Mouse (Mus musculus): Measurements from ENCODE around the gene Il12rb2. TPM values are rescaled to one million over a fixed set of nuclear protein-coding genes. Genes with fewer than 3 reads are reported as not detected.

The Il12rb2 gene
- polyA plus RNA-seq, 2 experiments: 0.08 to 0.33 TPM

GRCm38 (mm10) chr6:67296126-67296525 lies 79.9 kb downstream of the Il12rb2 start:
- no peaks in the 10 kb centered on the region for H3K36me3 ChIP-seq (ENCODE audit: control insufficient read depth, insufficient read depth, low read length)
- no peak overlapping the region for H3K27ac ChIP-seq (replicated peaks; ENCODE audit: low read depth, low read length)
- no peaks in the 10 kb centered on the region for H3K9me3 ChIP-seq (ENCODE audit: control insufficient read depth, low read length)
- no peaks in the 10 kb centered on the region for H3K27me3 ChIP-seq (ENCODE audit: control insufficient read depth, insufficient read depth, low read length)
- no peak overlapping the region for H3K4me2 ChIP-seq (replicated peaks; ENCODE audit: low read depth, low read length, severe bottlenecking)
- no peak for DNase-seq (ENCODE audit: low spot score)
- H3K4me3 ChIP-seq (replicated peaks; ENCODE audit: low read length): no peak overlapping the region
- 57% methylated on average over 5 of the region's 5 CpGs for WGBS
- no peak for TF ChIP-seq POLR2A (IDR thresholded peaks at IDR 0.05; ENCODE audit: borderline replicate concordance, extremely low read depth, insufficient read depth, insufficient read length)
- no peak overlapping the region for H3K9ac ChIP-seq (ENCODE audit: low read depth, low read length, severe bottlenecking)
- ATAC-seq (ENCODE audit: low FRiP score, low read depth): no peak
- no peaks in the 10 kb centered on the region for H3K4me1 ChIP-seq (ENCODE audit: control insufficient read depth, insufficient read depth, low read length)

GRCm38 (mm10) chr6:67292042-67292623 lies 83.9 kb downstream of the Il12rb2 start:
- Histone ChIP-seq H3K9me3 (ENCODE audit: control insufficient read depth, low read length) (no peaks in the 10 kb centered on the region), H3K27me3 (ENCODE audit: control insufficient read depth, insufficient read depth, low read length) (no peaks in the 10 kb centered on the region), H3K4me1 (ENCODE audit: control insufficient read depth, insufficient read depth, low read length) (no peaks in the 10 kb centered on the region), H3K36me3 (ENCODE audit: control insufficient read depth, insufficient read depth, low read length) (peaks cover 13% of the 10 kb centered on the region), H3K27ac (replicated peaks; ENCODE audit: low read depth, low read length) (no peak overlapping the region), H3K4me2 (replicated peaks; ENCODE audit: low read depth, low read length, severe bottlenecking) (no peak overlapping the region), H3K4me3 (replicated peaks; ENCODE audit: low read length) (no peak overlapping the region), H3K9ac (ENCODE audit: low read depth, low read length, severe bottlenecking) (no peak overlapping the region)
- TF ChIP-seq POLR2A (IDR thresholded peaks at IDR 0.05; ENCODE audit: borderline replicate concordance, extremely low read depth, insufficient read depth, insufficient read length): no peak
- ATAC-seq (ENCODE audit: low FRiP score, low read depth) (no peak), DNase-seq (ENCODE audit: low spot score) (no peak)
- 86% methylated on average over 5 of the region's 5 CpGs for WGBS

GRCm38 (mm10) chr6:67282897-67283296 lies 93.1 kb downstream of the Il12rb2 start:
- Histone ChIP-seq H3K36me3 (ENCODE audit: control insufficient read depth, insufficient read depth, low read length) (peaks cover 64% of the 10 kb centered on the region), H3K4me1 (ENCODE audit: control insufficient read depth, insufficient read depth, low read length) (no peaks in the 10 kb centered on the region), H3K27me3 (ENCODE audit: control insufficient read depth, insufficient read depth, low read length) (no peaks in the 10 kb centered on the region), H3K9me3 (ENCODE audit: control insufficient read depth, low read length) (no peaks in the 10 kb centered on the region), H3K27ac (replicated peaks; ENCODE audit: low read depth, low read length) (no peak overlapping the region), H3K9ac (ENCODE audit: low read depth, low read length, severe bottlenecking) (no peak overlapping the region), H3K4me2 (replicated peaks; ENCODE audit: low read depth, low read length, severe bottlenecking) (no peak overlapping the region), H3K4me3 (replicated peaks; ENCODE audit: low read length) (no peak overlapping the region)
- no peak for TF ChIP-seq POLR2A (IDR thresholded peaks at IDR 0.05; ENCODE audit: borderline replicate concordance, extremely low read depth, insufficient read depth, insufficient read length)
- DNase-seq (ENCODE audit: low spot score) (no peak), ATAC-seq (ENCODE audit: low FRiP score, low read depth) (no peak)
- 91% methylated on average over 1 of the region's 1 CpGs for WGBS

GRCm38 (mm10) chr6:67281614-67282197 lies 94.3 kb downstream of the Il12rb2 start:
- H3K27ac ChIP-seq (replicated peaks; ENCODE audit: low read depth, low read length): no peak overlapping the region
- ATAC-seq (ENCODE audit: low FRiP score, low read depth) (no peak), DNase-seq (ENCODE audit: low spot score) (no peak)
- H3K36me3 ChIP-seq (ENCODE audit: control insufficient read depth, insufficient read depth, low read length): peaks cover 67% of the 10 kb centered on the region
- H3K4me1 ChIP-seq (ENCODE audit: control insufficient read depth, insufficient read depth, low read length): no peaks in the 10 kb centered on the region
- H3K9me3 ChIP-seq (ENCODE audit: control insufficient read depth, low read length): no peaks in the 10 kb centered on the region
- TF ChIP-seq POLR2A (IDR thresholded peaks at IDR 0.05; ENCODE audit: borderline replicate concordance, extremely low read depth, insufficient read depth, insufficient read length): no peak
- WGBS: 62% methylated on average over 9 of the region's 9 CpGs
- H3K9ac ChIP-seq (ENCODE audit: low read depth, low read length, severe bottlenecking): no peak overlapping the region
- no peak overlapping the region for H3K4me3 ChIP-seq (replicated peaks; ENCODE audit: low read length)
- no peak overlapping the region for H3K4me2 ChIP-seq (replicated peaks; ENCODE audit: low read depth, low read length, severe bottlenecking)
- H3K27me3 ChIP-seq (ENCODE audit: control insufficient read depth, insufficient read depth, low read length): no peaks in the 10 kb centered on the region

- Histone ChIP-seq H3K27ac (replicated peaks; ENCODE audit: low read depth, low read length) (no peak overlapping the region), H3K4me3 (replicated peaks; ENCODE audit: low read length) (no peak overlapping the region), H3K27me3 (ENCODE audit: control insufficient read depth, insufficient read depth, low read length) (no peaks in the 10 kb centered on the region), H3K4me2 (replicated peaks; ENCODE audit: low read depth, low read length, severe bottlenecking) (no peak overlapping the region), H3K9me3 (ENCODE audit: control insufficient read depth, low read length) (no peaks in the 10 kb centered on the region), H3K4me1 (ENCODE audit: control insufficient read depth, insufficient read depth, low read length) (no peaks in the 10 kb centered on the region), H3K9ac (ENCODE audit: low read depth, low read length, severe bottlenecking) (no peak overlapping the region), H3K36me3 (ENCODE audit: control insufficient read depth, insufficient read depth, low read length) (peaks cover 72% of the 10 kb centered on the region)
- TF ChIP-seq POLR2A (IDR thresholded peaks at IDR 0.05; ENCODE audit: borderline replicate concordance, extremely low read depth, insufficient read depth, insufficient read length): no peak
- ATAC-seq (ENCODE audit: low FRiP score, low read depth) (no peak), DNase-seq (ENCODE audit: low spot score) (no peak)
- WGBS: 79% methylated on average over 5 of the region's 5 CpGs
Measured at GRCm38 (mm10) chr6:67277944-67278343, 98.0 kb downstream of the Il12rb2 start.

All from limb, embryonic 14.5 days (tissue).